Mouse (Mus musculus): ENCODE measurements around the gene Pik3ap1.

DNA sequence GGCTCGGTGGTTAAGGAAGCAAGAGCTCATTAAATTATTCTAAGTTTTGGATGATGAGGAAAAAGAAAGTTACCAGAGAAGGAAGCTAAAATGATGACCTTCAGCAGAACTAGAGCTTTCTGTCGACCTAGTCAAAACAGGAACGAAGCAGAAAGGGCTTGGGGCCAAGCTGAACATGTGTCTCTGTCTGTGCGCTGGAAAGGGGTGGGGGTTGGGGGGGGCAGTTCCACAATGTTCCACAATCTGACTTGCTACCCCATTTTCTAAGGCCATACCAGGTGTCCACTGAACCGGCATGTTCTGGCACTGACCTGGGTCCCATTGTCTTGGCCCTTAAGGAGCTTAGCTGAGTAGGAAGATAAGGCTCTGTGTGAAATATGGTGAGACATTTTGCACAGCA lies 43.2 kb downstream of the Pik3ap1 start:
- TF ChIP-seq POLR2A (IDR thresholded peaks at IDR 0.05; ENCODE audit: borderline replicate concordance, low read depth, low read length) (no peak), CTCF (IDR thresholded peaks at IDR 0.05; ENCODE audit: low read depth, low read length) (no peak)

Data from bone marrow macrophage, adult 2 months (primary cell).